Mouse (Mus musculus) neutrophil, adult 5-6 weeks (primary cell): ENCODE results near the gene Lin9. TPM values are rescaled to one million over a fixed set of nuclear protein-coding genes. Genes with fewer than 3 reads are reported as not detected.

Source experiments
- ATAC-seq: fragments of 151-379, 151-347 bp; 2 replicates; pipeline ENCODE4 v1.8.0; 2017; ENCODE audit warnings: mild to moderate bottlenecking, moderate TSS enrichment; ENCODE audit not compliant: insufficient number of reproducible peaks, poor library complexity, low FRiP score, severe bottlenecking; ENCODE audit errors: extremely low read depth
- total RNA-seq: library from RNA; stranded (forward); fragments of 200-1000 nt; gene quantifications from 2 replicates; pipeline ENCODE4 v1.2.3, GENCODE M21; 2017

Lin9 gene
- total RNA-seq, 1 experiment from 2014 or later, result 17.0 TPM

DNA sequence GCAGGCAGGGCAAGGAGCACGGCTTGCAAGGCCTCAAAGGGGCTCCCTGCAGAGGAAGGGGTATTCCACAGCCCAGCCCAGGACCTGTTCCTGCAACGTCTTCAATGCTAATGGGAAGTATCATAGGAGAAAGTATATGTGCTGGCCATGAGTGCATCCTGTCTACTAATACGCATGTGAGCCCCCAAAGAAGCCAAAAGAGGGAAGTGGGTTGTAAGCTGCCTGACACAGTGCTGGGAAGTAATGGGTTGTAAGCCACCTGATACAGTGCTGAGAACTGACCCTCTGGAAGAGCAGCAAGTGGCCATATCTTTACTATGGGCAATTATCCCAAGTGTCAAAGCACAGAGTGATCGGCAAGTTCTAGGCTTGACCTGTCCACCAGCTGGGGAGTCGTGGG is 57.1 kb downstream of the Lin9 start:
- no peak for ATAC-seq

DNA sequence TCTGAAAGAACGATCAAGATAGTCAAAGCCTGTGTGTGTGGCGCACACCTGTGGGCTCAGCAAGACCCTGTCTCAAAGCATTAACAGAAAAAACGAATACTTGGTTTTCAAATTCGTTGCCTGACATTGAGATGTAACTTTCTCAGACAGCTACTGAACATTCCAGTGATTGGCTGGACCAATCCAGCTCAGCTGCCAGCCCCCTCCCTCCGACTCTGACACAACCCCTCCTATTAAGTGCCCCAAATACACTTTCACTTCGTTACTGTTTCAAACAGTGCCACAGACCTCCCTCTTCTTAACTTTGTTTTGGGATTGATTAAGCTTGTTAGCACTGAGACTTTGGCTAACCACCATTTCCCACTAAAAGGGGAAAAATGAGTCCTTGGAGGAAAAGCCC is 62.5 kb downstream of the Lin9 start:
- ATAC-seq, result no peak

DNA sequence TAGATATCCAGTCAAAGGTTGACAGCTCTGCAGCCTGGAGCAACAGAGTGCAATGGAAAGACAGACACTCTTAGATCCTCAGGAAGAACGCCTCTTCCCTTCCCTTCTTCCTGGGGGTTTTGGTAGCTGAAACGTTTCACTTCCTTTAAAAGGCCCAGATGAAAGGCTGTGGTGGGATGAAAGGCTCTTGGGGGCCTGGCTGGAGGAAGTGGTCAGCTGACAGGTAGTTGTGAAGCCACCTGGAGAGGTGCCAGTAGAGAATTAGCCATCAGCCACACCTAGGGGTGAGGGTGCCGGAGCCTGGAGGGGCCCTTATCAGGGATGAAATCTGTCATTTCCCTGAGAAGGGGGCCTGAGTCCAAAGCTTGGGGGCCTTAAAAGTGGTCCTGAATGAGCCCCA is 66.4 kb downstream of the Lin9 start:
- ATAC-seq, result no peak

DNA sequence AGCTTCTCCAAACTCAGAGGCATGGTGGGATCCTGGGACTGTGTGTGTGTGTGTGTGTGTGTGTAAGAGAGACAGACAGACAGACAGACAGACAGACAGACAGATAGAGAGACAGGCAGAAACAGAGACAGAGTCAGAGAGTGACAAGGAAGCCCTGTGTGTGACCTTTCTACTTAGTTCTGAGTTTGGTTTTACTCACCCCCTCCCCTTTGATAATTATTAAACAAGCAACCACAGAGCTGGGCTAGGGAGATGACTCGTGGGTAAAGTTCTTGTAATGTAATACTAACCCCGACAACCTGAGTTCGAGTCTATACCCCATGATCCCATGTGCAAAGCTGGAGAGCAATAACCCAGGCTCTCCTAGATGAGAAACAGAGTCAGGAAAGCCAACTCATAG is 66.9 kb downstream of the Lin9 start:
- ATAC-seq, result no peak

DNA sequence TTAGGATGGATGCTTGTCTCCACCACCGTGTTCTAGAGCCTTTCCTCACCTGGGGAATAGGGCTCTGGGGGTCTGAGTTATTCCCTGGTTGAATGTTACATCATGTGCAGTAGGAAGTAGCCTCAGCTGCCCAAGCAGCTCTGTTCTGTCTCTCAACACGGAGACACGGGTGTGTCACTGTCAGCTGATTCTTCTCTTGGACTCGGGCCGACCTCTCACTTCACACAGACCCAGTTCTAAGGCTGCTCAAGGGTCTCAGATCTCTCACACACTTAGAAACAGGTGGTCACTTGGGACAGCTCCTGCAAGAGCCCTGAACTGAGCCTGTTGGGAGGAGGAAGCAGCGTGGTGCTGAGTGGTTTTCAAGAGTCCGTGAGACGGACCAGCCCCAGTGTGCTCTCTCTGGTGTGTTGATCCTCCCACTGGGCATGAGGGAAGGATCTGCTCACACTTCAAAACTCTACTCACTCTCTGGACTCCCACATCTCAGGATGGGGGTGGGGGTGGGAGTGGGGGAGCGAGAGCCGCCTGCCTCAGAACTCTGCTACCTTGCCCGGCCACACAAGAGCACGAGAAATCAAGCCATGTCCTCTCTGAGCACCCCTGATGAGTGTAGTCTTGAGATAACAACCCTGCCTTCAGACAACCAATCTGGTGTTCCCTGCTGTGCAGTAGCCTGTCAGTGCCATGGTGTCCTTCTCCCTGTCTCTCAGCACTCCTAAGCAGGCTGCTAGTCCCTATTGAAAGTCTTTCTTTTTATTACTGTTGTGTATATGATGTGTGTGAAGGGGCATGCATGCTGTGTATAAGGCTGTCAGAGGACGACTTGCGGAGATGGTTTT is 68.2 kb downstream of the Lin9 start:
- no peak for ATAC-seq

DNA sequence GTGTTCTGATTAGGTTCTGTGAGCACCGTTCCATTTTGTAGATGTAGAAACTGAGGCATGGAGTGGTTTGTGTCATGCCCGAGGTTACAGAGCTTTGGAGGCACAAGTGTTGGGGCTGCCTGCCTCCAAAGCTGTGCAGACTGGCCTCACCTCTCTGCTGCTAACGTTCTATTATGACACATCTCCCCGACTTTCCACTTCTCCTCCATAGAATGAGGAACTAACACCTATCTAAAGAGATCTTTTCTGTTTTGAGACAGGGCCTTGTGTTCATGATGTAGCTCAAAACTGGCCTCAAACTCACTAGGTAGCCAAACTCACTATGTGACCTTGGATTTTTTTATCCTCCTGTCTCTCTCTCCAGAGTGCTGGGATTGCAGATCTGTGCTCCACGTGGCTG is 77.8 kb downstream of the Lin9 start:
- ATAC-seq, result no peak

DNA sequence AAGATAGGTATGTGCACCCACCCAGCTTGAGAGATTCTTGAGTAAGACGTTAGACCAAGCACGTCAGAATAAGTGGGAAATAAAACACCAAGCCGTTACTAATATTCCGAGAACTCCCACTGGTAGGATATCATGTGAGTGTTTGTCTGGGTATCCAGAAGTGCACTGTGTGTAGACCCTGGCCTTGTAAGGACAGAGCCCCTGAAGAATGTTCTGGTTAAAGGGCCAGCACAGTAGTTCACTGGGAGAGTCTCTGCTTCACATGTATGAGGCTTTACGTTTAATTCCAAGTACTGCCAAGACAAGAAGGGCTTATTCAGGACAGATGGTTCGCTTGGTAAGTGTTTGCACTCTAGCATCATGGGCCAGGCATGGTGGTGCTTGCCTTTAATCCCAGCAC is 78.5 kb downstream of the Lin9 start:
- ATAC-seq, result no peak

DNA sequence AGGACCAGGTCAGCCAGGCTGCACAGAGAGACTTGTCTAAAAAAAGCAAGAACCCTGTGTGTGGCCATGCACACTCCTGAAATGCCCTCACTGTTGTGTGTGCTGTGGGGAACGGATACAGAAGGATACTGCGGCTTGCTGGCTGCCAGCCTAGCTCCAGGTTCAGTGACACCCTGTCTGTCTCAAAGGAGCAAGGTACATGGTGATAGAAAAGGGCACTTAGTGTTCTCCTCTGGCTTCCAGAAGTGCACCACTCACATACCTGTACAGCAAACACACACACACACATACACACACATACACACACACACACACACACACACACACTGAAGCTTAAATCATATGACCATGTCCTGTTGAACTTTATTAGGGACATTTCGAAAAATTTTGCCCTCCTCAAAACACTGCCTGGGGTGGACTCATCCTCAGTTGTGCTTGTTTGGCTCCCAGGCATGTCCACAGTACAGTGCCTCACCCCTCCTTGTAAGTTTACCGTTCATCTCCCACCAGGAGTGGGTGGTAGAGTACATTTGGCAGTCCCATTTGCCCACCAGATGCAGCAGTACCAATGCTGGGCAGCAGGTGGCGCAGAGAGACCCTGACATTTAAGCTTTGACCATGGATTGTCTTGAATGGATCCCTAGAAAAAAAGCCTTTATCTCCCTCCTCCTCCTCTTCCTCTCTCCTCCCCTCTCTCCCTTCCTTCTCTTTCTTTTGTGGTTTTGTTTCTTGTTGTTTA is 79.2 kb downstream of the Lin9 start:
- peak; percentile 86 for ATAC-seq

DNA sequence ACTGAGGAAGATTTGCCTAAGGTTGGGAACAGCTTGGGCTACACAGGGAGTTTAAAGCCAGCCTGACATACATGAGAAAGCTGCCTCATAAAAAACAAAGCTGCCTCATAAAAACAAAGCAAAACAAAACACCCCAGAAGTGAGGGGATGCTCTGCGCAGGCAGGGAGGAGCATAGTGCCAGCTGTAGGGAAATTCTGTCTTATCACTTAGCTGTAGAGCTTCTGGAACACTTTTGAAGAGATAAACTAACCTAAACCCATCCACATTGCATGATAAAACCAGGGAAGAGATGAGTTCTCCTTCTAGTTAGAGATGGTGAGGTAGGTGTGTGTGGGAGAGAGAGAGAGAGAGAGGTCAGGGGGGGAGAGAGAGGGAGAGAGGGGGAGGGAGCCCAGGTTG is 81.7 kb downstream of the Lin9 start:
- no peak for ATAC-seq

DNA sequence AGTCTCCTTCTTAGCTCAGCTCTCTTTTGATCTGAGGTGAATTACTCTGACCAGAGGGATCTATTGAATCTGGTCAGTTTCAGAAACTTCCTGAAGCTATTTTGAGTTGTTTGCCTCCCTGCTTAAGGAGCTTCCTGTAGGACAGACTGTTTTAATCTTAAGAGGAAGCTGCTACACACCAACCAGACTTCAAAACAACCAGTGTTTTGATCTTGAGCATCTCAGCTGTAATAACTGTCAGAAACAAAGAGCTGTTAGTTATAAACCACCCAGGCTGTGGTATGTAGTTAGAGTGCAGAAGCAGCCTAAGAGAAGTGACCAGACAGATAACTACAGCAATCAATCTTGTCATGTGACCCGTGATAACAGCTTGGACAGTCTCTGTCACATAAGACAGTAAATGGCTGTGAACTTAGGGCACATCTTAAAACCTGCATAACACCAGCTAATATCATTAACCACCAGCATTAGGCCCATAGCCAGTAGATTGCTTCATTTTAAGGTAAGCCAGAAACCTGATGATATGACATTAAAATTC is 82.8 kb downstream of the Lin9 start:
- no peak for ATAC-seq

DNA sequence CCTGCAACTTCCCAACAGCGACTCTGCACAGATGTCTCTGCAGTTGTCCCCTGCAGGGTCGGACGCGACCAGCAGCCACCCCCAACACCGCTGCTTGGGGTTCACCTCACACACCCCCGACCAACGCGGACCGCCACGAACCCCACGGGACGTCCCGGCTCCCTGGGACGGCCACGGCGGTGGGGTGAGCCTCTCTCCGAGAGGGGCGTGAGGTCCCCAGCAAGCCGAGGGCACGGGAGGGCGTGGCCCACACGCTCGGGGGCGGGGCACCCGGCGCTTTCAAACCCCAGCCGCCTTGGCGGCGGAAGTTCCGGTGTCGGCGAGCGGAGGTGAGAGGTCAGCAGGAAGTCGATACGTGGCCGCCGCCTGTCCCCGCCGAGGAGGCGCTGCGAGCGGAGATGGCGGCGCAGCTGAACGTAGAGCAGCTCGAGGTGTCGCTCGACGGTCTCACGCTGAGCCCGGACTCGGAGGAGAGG is 84.8 kb downstream of the Lin9 start, which contains the start of gene Acbd3:
Gene Acbd3, plus strand, starts transcription at position 340 of the 476 bp plus-strand sequence.
- ATAC-seq, result peak; percentile 89

DNA sequence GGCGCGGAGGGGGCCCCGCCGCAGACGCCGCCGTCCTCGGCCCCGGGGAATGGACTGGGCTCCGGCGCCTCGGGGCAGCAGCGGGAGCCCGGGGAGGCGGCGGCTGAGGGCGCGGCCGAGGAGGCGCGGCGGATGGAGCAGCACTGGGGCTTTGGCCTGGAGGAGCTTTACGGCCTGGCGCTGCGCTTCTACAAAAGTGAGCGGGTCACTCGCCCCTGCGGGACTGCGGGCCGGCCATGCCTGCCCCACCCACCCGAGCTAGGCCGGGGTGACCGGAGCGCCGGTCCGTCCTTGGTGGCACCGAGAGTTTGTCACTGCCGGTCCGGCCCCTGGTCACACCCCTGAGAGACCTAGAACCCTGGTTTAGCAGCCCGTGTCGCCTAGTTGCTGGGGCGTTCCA is 85.2 kb downstream of the Lin9 start:
- ATAC-seq, result peak; percentile 18; the same call in 1 of the 2 replicates

DNA sequence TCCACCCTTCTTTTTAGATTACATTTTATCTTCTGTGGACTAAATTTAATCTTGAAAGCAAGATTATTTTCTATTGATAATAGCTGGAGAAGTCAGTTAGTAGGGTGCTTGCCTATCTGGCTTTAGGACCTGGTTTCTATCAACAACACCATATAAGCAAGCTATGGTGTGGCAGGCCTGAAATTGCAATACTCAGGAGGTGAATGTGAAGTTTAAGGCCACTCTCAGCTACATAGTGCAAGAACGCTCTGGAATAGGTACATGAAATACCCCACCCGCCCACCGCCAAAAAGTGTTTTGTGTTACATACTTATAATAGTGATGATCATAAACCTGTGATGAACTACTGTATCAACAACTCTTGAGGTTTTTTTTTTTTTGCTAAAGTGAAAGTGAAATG is 88.3 kb downstream of the Lin9 start:
- ATAC-seq, result no peak

Other genes with a start within 250 kb of the Lin9 start
- 0.12 and 0.70 TPM in 2 replicates for gene Stum, start 157.6 kb upstream of the Lin9 start, total RNA-seq
- 195 and 202 TPM in 2 replicates for gene Parp1, start 72.2 kb upstream of the Lin9 start, total RNA-seq
- 0.12 TPM in 1 of 2 replicates, not detected in the other for gene Mixl1, start 55.9 kb downstream of the Lin9 start, total RNA-seq
- 89.5 and 91.6 TPM in 2 replicates for gene Acbd3, start 84.9 kb downstream of the Lin9 start, total RNA-seq
- 2,143 and 2,209 TPM in 2 replicates for gene H3f3a, start 172.8 kb downstream of the Lin9 start, total RNA-seq
- 33.0 and 38.8 TPM in 2 replicates for gene Sde2, start 210.0 kb downstream of the Lin9 start, total RNA-seq